Mouse (Mus musculus): ENCODE measurements around the gene Eif4g1. TPM values are rescaled to one million over a fixed set of nuclear protein-coding genes. Genes with fewer than 3 reads are reported as not detected.

Gene Eif4g1
- total and polyA plus RNA-seq, 3 experiments, result 257 to 957 (median 325) TPM

GRCm38 (mm10) chr16:20702522-20702893 lies 34.4 kb downstream of the Eif4g1 start:
- TF ChIP-seq GATA2 (IDR thresholded peaks at IDR 0.05; ENCODE audit: borderline replicate concordance, low read depth, low read length) (no peak), GATA1 (IDR thresholded peaks at IDR 0.05; ENCODE audit: borderline replicate concordance, low read length) (no peak), TAL1 (conservative IDR thresholded peaks at IDR 0.05; ENCODE audit: low read depth, low read length) (no peak), CTCF (IDR thresholded peaks at IDR 0.05; ENCODE audit: low read depth, low read length) (peak; percentile 83), POLR2AphosphoS5 (IDR thresholded peaks at IDR 0.05; ENCODE audit: insufficient replicate concordance, low read depth, low read length) (no peak)
- Histone ChIP-seq H3K27me3 (ENCODE audit: insufficient read depth, low read length) (no peaks in the 10 kb centered on the region), H3K4me3 (ENCODE audit: low read depth, low read length) (peak overlapping the region; percentile 42; the same call in 1 of the 2 replicates), H3K36me3 (replicated peaks) (peaks cover 78% of the 10 kb centered on the region), H3K9me3 (replicated peaks) (no peaks in the 10 kb centered on the region), H3K4me1 (ENCODE audit: insufficient read depth, low read depth, low read length) (peaks cover 70% of the 10 kb centered on the region)
- peak; percentile 56 for ATAC-seq (ENCODE audit: extremely low read depth, insufficient number of reproducible peaks, low FRiP score, poor library complexity, severe bottlenecking)
- peak; percentile 79 for DNase-seq (ENCODE audit: low spot score)

DNA sequence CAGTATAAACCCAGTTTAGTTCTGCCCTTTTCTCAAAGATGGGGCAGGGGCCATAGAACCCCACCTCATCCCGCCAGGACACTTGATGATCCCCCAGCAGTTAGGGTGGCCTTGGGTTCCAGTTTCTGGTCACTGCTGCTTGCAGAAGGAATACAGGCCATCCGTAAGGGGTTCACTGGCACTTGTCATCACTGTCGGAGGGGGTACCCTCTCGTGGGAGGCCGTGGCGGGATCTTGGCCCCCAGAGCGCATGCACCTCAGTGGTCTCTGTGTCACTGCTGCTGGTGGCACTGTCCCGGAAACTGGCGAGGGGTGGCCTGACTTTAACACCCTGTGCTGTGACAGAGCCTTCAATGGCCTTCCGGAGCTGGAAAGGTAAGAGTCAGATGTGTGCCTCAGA lies 35.0 kb downstream of the Eif4g1 start:
- Histone ChIP-seq H3K4me3 (ENCODE audit: low read depth, low read length) (peak overlapping the region; percentile 62; the same call in 1 of the 2 replicates), H3K27me3 (ENCODE audit: insufficient read depth, low read length) (no peaks in the 10 kb centered on the region), H3K4me1 (ENCODE audit: insufficient read depth, low read depth, low read length) (peaks cover 75% of the 10 kb centered on the region), H3K9me3 (replicated peaks) (no peaks in the 10 kb centered on the region), H3K36me3 (replicated peaks) (peaks cover 82% of the 10 kb centered on the region)
- ATAC-seq (ENCODE audit: extremely low read depth, insufficient number of reproducible peaks, low FRiP score, poor library complexity, severe bottlenecking) (no peak), DNase-seq (ENCODE audit: low spot score) (no peak)
- TF ChIP-seq GATA1 (IDR thresholded peaks at IDR 0.05; ENCODE audit: borderline replicate concordance, low read length) (no peak), CTCF (IDR thresholded peaks at IDR 0.05; ENCODE audit: low read depth, low read length) (no peak), GATA2 (IDR thresholded peaks at IDR 0.05; ENCODE audit: borderline replicate concordance, low read depth, low read length) (no peak), POLR2AphosphoS5 (IDR thresholded peaks at IDR 0.05; ENCODE audit: insufficient replicate concordance, low read depth, low read length) (no peak), TAL1 (conservative IDR thresholded peaks at IDR 0.05; ENCODE audit: low read depth, low read length) (no peak)

GRCm38 (mm10) chr16:20703699-20704400 lies 35.7 kb downstream of the Eif4g1 start:
- DNase-seq (ENCODE audit: low spot score), result peak; percentile 26

GRCm38 (mm10) chr16:20705786-20706185 lies 37.7 kb downstream of the Eif4g1 start:
- H3K36me3 ChIP-seq (replicated peaks), result peaks cover 87% of the 10 kb centered on the region
- no peak for TF ChIP-seq GATA2 (IDR thresholded peaks at IDR 0.05; ENCODE audit: borderline replicate concordance, low read depth, low read length)
- no peak for TF ChIP-seq CTCF (IDR thresholded peaks at IDR 0.05; ENCODE audit: low read depth, low read length)
- no peak for TF ChIP-seq POLR2AphosphoS5 (IDR thresholded peaks at IDR 0.05; ENCODE audit: insufficient replicate concordance, low read depth, low read length)
- no peak for TF ChIP-seq GATA1 (IDR thresholded peaks at IDR 0.05; ENCODE audit: borderline replicate concordance, low read length)
- no peak for TF ChIP-seq TAL1 (conservative IDR thresholded peaks at IDR 0.05; ENCODE audit: low read depth, low read length)
- H3K4me1 ChIP-seq (ENCODE audit: insufficient read depth, low read depth, low read length), result peaks cover 96% of the 10 kb centered on the region
- ATAC-seq (ENCODE audit: extremely low read depth, insufficient number of reproducible peaks, low FRiP score, poor library complexity, severe bottlenecking), result 0 out of 2 replicates have a peak, but pooled peaks have one; percentile 24
- H3K4me3 ChIP-seq (ENCODE audit: low read depth, low read length), result no peak overlapping the region; the same call in 1 of the 2 replicates
- no peaks in the 10 kb centered on the region for H3K9me3 ChIP-seq (replicated peaks)
- DNase-seq (ENCODE audit: low spot score), result peak; percentile 43
- no peaks in the 10 kb centered on the region for H3K27me3 ChIP-seq (ENCODE audit: insufficient read depth, low read length)

More at GRCm38 (mm10) chr16:20703699-20704400, 35.7 kb downstream of the Eif4g1 start:
- TF ChIP-seq POLR2AphosphoS5 (IDR thresholded peaks at IDR 0.05; ENCODE audit: insufficient replicate concordance, low read depth, low read length), result no peak
- peak; percentile 62 for TF ChIP-seq TAL1 (conservative IDR thresholded peaks at IDR 0.05; ENCODE audit: low read depth, low read length)
- no peak for TF ChIP-seq GATA2 (IDR thresholded peaks at IDR 0.05; ENCODE audit: borderline replicate concordance, low read depth, low read length)
- Histone ChIP-seq H3K27me3 (ENCODE audit: insufficient read depth, low read length) (no peaks in the 10 kb centered on the region), H3K9me3 (replicated peaks) (no peaks in the 10 kb centered on the region), H3K36me3 (replicated peaks) (peaks cover 82% of the 10 kb centered on the region), H3K4me3 (ENCODE audit: low read depth, low read length) (peak overlapping the region; percentile 62; the same call in 1 of the 2 replicates), H3K4me1 (ENCODE audit: insufficient read depth, low read depth, low read length) (peaks cover 83% of the 10 kb centered on the region)
- ATAC-seq (ENCODE audit: extremely low read depth, insufficient number of reproducible peaks, low FRiP score, poor library complexity, severe bottlenecking), result no peak

DNA sequence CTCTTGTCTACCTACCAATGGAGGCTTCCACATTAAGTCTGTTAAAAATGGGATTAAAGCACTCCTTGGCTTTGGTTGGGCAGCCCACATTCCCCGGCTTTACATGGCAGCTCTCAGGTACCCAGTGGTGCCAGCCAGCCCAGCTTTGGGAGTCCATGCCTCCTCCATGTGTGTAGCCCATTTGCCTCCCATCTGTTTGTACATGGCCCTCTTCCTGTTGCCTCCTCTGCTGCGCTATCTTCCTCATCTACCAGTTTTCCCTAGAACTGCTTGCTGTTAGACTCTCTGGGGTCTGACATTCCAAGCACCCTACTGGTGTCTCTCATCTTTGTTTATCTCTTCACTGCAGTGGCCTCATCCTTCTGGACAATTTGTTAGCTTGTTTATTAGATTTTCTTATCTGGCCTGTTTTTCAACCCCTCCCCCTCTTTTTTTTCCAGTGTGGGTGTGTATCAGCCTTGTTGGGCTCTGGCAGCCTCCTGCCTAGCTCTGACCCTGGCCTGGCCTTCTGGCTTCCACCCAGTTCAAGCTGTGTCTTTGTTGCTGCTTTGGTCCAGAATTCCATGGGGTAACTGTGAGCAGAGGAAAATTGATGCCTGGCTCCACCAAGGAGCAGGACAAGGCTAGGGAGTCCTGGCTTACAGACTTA lies 38.4 kb downstream of the Eif4g1 start:
- ATAC-seq (ENCODE audit: extremely low read depth, insufficient number of reproducible peaks, low FRiP score, poor library complexity, severe bottlenecking) (peak; percentile 11), DNase-seq (ENCODE audit: low spot score) (peak; percentile 52)
- peak; percentile 70; the same call in 1 of the 2 replicates for TF ChIP-seq GATA2 (IDR thresholded peaks at IDR 0.05; ENCODE audit: borderline replicate concordance, low read depth, low read length)
- TF ChIP-seq CTCF (IDR thresholded peaks at IDR 0.05; ENCODE audit: low read depth, low read length), result no peak
- no peak for TF ChIP-seq POLR2AphosphoS5 (IDR thresholded peaks at IDR 0.05; ENCODE audit: insufficient replicate concordance, low read depth, low read length)
- TF ChIP-seq TAL1 (conservative IDR thresholded peaks at IDR 0.05; ENCODE audit: low read depth, low read length), result peak; percentile 35; the same call in 1 of the 2 replicates
- no peak for TF ChIP-seq GATA1 (IDR thresholded peaks at IDR 0.05; ENCODE audit: borderline replicate concordance, low read length)
- Histone ChIP-seq H3K4me3 (ENCODE audit: low read depth, low read length) (peak overlapping the region; percentile 50; the same call in 1 of the 2 replicates), H3K4me1 (ENCODE audit: insufficient read depth, low read depth, low read length) (peaks cover 99% of the 10 kb centered on the region), H3K27me3 (ENCODE audit: insufficient read depth, low read length) (no peaks in the 10 kb centered on the region), H3K36me3 (replicated peaks) (peaks cover 90% of the 10 kb centered on the region), H3K9me3 (replicated peaks) (no peaks in the 10 kb centered on the region)
